Mouse (Mus musculus): ENCODE data around the gene Tmem236.

DNA sequence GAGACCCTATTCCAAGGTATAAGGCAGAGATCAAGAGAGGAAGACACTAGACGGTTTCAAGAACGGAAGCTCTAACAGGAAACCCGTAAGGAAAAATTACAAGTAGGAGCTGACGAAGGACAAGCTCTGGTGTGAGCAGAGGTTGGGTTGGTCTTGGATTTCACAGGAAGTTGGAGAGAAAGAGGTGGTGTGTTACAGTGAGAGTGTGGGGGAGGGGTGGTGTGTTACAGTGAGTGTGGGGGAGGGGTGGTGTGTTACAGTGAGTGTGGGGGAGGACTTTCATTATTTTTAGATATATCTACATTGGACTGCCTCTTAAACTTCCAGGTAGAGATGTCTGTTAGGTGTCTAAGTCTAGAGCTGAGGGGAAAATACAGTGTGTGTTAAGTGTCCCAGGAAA lies 16.4 kb downstream of the Tmem236 start:
- TF ChIP-seq EP300 (IDR thresholded peaks at IDR 0.05; ENCODE audit: low read depth) (no peak), CTCF (IDR thresholded peaks at IDR 0.05; ENCODE audit: low read depth) (no peak)
